Mouse (Mus musculus): ENCODE measurements around the gene Spats2l. TPM values are rescaled to one million over a fixed set of nuclear protein-coding genes. Genes with fewer than 3 reads are reported as not detected.
A peak's percentile ranks its signal among the peaks of the same experiment; 100 is the strongest.

Gene Spats2l
- total RNA-seq, 2 experiments from 2014 or later = 14.8 to 18.2 TPM

- no peak for DNase-seq
- intact Hi-C loops (cut with DNase I; ENCODE audit: low total_unique reads) = loop anchor here (5.0 kb wide), 1 partner anchor 522 kb away; no protein-coding TSS in a partner anchor
Measured at GRCm38 (mm10) chr1:57949195-57949594, 175.2 kb downstream of the Spats2l start.

GRCm38 (mm10) chr1:57949716-57950115 is 175.8 kb downstream of the Spats2l start:
- no peak for DNase-seq
- intact Hi-C loops (cut with DNase I; ENCODE audit: low total_unique reads) = loop anchor here (5.0 kb wide), 1 partner anchor 522 kb away; no protein-coding TSS in a partner anchor

- intact Hi-C loops (cut with DNase I; ENCODE audit: low total_unique reads) = no loop called here
- no peak for DNase-seq
Measured at GRCm38 (mm10) chr1:57952509-57952908, 178.5 kb downstream of the Spats2l start.

- no peak for DNase-seq
- intact Hi-C loops (cut with DNase I; ENCODE audit: low total_unique reads) = no loop called here
Measured at GRCm38 (mm10) chr1:57953586-57954375, 179.8 kb downstream of the Spats2l start.

GRCm38 (mm10) chr1:57954376-57954765 is 180.4 kb downstream of the Spats2l start:
- DNase-seq = no peak
- intact Hi-C loops (cut with DNase I; ENCODE audit: low total_unique reads) = no loop called here

- DNase-seq = no peak
- intact Hi-C loops (cut with DNase I; ENCODE audit: low total_unique reads) = no loop called here
Measured at GRCm38 (mm10) chr1:57955774-57956173, 181.8 kb downstream of the Spats2l start.

GRCm38 (mm10) chr1:57969327-57970271 is 195.6 kb downstream of the Spats2l start:
- peak; percentile 96 for DNase-seq
- intact Hi-C loops (cut with DNase I; ENCODE audit: low total_unique reads) = no loop called here

- intact Hi-C loops (cut with DNase I; ENCODE audit: low total_unique reads) = no loop called here
- DNase-seq = no peak
Measured at GRCm38 (mm10) chr1:57971588-57971987, 197.6 kb downstream of the Spats2l start.

GRCm38 (mm10) chr1:57976860-57977259 is 202.9 kb downstream of the Spats2l start:
- intact Hi-C loops (cut with DNase I; ENCODE audit: low total_unique reads) = no loop called here

GRCm38 (mm10) chr1:57989052-57989600 is 215.2 kb downstream of the Spats2l start:
- peak; percentile 8 for DNase-seq
- intact Hi-C loops (cut with DNase I; ENCODE audit: low total_unique reads) = no loop called here

More at GRCm38 (mm10) chr1:57976860-57977259, 202.9 kb downstream of the Spats2l start:
- DNase-seq = no peak

- intact Hi-C loops (cut with DNase I; ENCODE audit: low total_unique reads) = no loop called here
- no peak for DNase-seq
Measured at GRCm38 (mm10) chr1:57991277-57991676, 217.3 kb downstream of the Spats2l start.

- peak; percentile 95 for DNase-seq
- intact Hi-C loops (cut with DNase I; ENCODE audit: low total_unique reads) = no loop called here
Measured at GRCm38 (mm10) chr1:57995432-57996132, 221.6 kb downstream of the Spats2l start, which contains the start of gene Sgo2a. Gene Sgo2a (plus strand): TSS chr1:57995971.

- intact Hi-C loops (cut with DNase I; ENCODE audit: low total_unique reads) = no loop called here
- no peak for DNase-seq
Measured at GRCm38 (mm10) chr1:57996133-57996615, 222.2 kb downstream of the Spats2l start.

Other genes starting within 250 kb of the Spats2l start
- gene Sgo2a, start 221.8 kb downstream of the Spats2l start, total RNA-seq (2021) = 1 to 10 TPM; 1.3 to 1.7 TPM
- 1 to 10 TPM; 3.8 to 4.5 TPM for gene Kctd18, start 244.8 kb downstream of the Spats2l start, total RNA-seq (2021)